Mouse (Mus musculus) forebrain, embryonic 14.5 days (tissue): Measurements from ENCODE around the gene Hspb11. TPM values are rescaled to one million over a fixed set of nuclear protein-coding genes. Genes with fewer than 3 reads are reported as not detected.
A peak's percentile ranks its signal among the peaks of the same experiment; 100 is the strongest.

Experiments
- ATAC-seq: fragments of 200-750 bp; cut with Nextera tagmentation; 2 replicates; pipeline ENCODE4 v1.8.0; 2017; ENCODE audit warnings: mild to moderate bottlenecking, moderate library complexity
- DNase-seq: peaks from one replicate; pipeline ENCODE4 v3.0.0-alpha.2; 2015; ENCODE audit warnings: low spot score
- H3K27ac ChIP-seq: fragments of 300-500 bp; sonication (generic); 2 replicates; pipeline ENCODE4 v1.5.1; 2014; ENCODE audit warnings: low read depth, mild to moderate bottlenecking, control low read depth, low read length, moderate library complexity
- H3K27me3 ChIP-seq: fragments of 300-500 bp; sonication (generic); replicated peaks from 2 replicates; pipeline ENCODE4 v1.6.1; 2014; ENCODE audit warnings: low read length, control low read depth, mixed read lengths; ENCODE audit not compliant: control insufficient read depth, insufficient read depth
- H3K36me3 ChIP-seq: fragments of 300-500 bp; sonication (generic); 2 replicates; pipeline ENCODE4 v1.6.1; 2014; ENCODE audit warnings: low read length, control low read depth; ENCODE audit not compliant: control insufficient read depth, insufficient read depth
- H3K4me1 ChIP-seq: fragments of 300-500 bp; sonication (generic); 2 replicates; pipeline ENCODE4 v1.6.1; 2014; ENCODE audit warnings: antibody characterized with exemption, low read length, control low read depth; ENCODE audit not compliant: control insufficient read depth, insufficient read depth
- H3K4me2 ChIP-seq: fragments of 300-500 bp; sonication (generic); 2 replicates; pipeline ENCODE4 v1.6.1; 2014; ENCODE audit warnings: mild to moderate bottlenecking, control low read depth, low read length
- H3K4me3 ChIP-seq: fragments of 300-500 bp; sonication (generic); 2 replicates; pipeline ENCODE4 v1.5.1; 2014; ENCODE audit warnings: low read depth, low read length, control low read depth
- H3K9ac ChIP-seq: fragments of 300-500 bp; sonication (generic); 2 replicates; pipeline ENCODE4 v1.6.1; 2014; ENCODE audit warnings: mild to moderate bottlenecking, low read length, control low read depth, moderate library complexity
- H3K9me3 ChIP-seq: fragments of 300-500 bp; sonication (generic); replicated peaks from 2 replicates; pipeline ENCODE4 v1.6.1; 2016; ENCODE audit warnings: low read length, control low read depth, mixed read lengths; ENCODE audit not compliant: control insufficient read depth
- WGBS: fragments of 180-500 bp; shearing (Covaris S2); extraction: QIAGEN DNeasy Blood & Tissue Kit; methylation state at CpG from one replicate; pipeline ENCODE4 v1.1.7; 2014; 5-methylcytosine and 5-hydroxymethylcytosine counted together
- polyA plus RNA-seq: library from polyadenylated mRNA; unstranded; fragments of >200 nt; fragmentation: Nextera tagmentation; extraction: Ambion mirVana; gene quantifications from 2 replicates; pipeline ENCODE4 v1.2.1, GENCODE M21; 2014

The Hspb11 gene
- polyA plus RNA-seq, 1 experiment from 2014 or later = 40.8 TPM

GRCm38 (mm10) chr4:107313690-107314478, 60.5 kb downstream of the Hspb11 start, which contains the start of gene Yipf1:
Gene Yipf1 (plus strand): TSS chr4:107314363.
- ATAC-seq = peak; percentile 97
- Histone ChIP-seq H3K4me1 (peaks cover 6% of the 10 kb centered on the region; the same call in 1 of the 2 replicates), H3K4me2 (peak within 1 kb of the TSS; percentile 63), H3K9me3 (no peaks in the 10 kb centered on the region), H3K27ac (no peak within 1 kb of the TSS), H3K4me3 (peak within 1 kb of the TSS; percentile 54), H3K36me3 (peaks cover 14% of the 10 kb centered on the region), H3K9ac (peak within 1 kb of the TSS; percentile 62), H3K27me3 (no peaks in the 10 kb centered on the region)
- peak; percentile 95 for DNase-seq
- under 1% methylated on average over 29 of the region's 29 CpGs for WGBS

DNA sequence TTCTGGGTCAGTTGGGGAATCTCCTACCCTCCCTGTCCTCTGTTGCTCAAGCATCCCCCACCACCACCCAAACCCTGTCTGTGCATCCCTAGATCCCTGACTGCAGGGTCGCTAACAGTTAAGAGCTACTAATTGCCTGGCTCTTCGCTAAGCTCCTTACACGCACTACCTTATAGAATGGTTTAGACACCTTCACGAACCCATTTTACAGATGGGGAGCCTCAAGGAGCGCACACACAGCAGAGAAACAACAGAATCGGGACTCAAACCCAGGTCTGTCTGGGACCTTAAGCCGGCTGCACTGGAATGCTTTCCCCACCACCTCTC, 61.0 kb downstream of the Hspb11 start:
- H3K4me1 ChIP-seq = peaks cover 6% of the 10 kb centered on the region; the same call in 1 of the 2 replicates
- peak overlapping the region; percentile 63 for H3K4me2 ChIP-seq
- WGBS = 11% methylated on average over 7 of the region's 7 CpGs
- H3K27ac ChIP-seq = no peak overlapping the region
- H3K9ac ChIP-seq = peak overlapping the region; percentile 62
- no peak for DNase-seq
- H3K4me3 ChIP-seq = peak overlapping the region; percentile 54
- peaks cover 20% of the 10 kb centered on the region for H3K36me3 ChIP-seq
- no peaks in the 10 kb centered on the region for H3K27me3 ChIP-seq
- no peak; the same call in 1 of the 2 replicates for ATAC-seq
- no peaks in the 10 kb centered on the region for H3K9me3 ChIP-seq

DNA sequence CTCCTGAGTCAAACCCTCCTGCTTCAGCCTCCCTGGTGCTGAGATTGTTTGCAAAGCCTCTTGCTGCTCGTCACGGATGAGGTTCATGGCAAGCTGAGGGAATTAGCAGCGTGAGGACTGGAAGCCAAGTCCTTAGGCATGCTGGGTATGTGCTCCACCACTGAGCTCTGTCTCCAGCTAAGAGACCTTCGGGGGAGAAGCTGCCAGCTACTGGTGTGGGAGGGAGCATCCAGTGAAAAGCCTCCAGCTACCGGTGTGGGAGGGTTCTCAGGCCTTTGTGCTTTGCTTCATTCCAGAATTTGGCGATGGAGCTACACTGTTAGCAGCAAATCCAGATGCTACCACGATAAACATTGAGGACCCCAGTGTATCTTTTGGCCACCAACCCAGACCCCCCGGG, 65.3 kb downstream of the Hspb11 start:
- no peaks in the 10 kb centered on the region for H3K27me3 ChIP-seq
- no peak for DNase-seq
- ATAC-seq = no peak
- no peak overlapping the region for H3K9ac ChIP-seq
- H3K4me2 ChIP-seq = no peak overlapping the region
- H3K36me3 ChIP-seq = peaks cover 45% of the 10 kb centered on the region
- H3K9me3 ChIP-seq = no peaks in the 10 kb centered on the region
- H3K4me3 ChIP-seq = no peak overlapping the region
- WGBS = 79% methylated on average over 8 of the region's 8 CpGs
- peaks cover 6% of the 10 kb centered on the region; the same call in 1 of the 2 replicates for H3K4me1 ChIP-seq
- no peak overlapping the region for H3K27ac ChIP-seq

GRCm38 (mm10) chr4:107321041-107321440, 67.6 kb downstream of the Hspb11 start:
- Histone ChIP-seq H3K9ac (no peak overlapping the region), H3K4me2 (no peak overlapping the region), H3K9me3 (no peaks in the 10 kb centered on the region), H3K27me3 (no peaks in the 10 kb centered on the region), H3K36me3 (peaks cover 54% of the 10 kb centered on the region), H3K4me1 (no peaks in the 10 kb centered on the region), H3K27ac (no peak overlapping the region), H3K4me3 (no peak overlapping the region)
- DNase-seq (no peak), ATAC-seq (no peak)
- 81% methylated on average over 2 of the region's 2 CpGs for WGBS

DNA sequence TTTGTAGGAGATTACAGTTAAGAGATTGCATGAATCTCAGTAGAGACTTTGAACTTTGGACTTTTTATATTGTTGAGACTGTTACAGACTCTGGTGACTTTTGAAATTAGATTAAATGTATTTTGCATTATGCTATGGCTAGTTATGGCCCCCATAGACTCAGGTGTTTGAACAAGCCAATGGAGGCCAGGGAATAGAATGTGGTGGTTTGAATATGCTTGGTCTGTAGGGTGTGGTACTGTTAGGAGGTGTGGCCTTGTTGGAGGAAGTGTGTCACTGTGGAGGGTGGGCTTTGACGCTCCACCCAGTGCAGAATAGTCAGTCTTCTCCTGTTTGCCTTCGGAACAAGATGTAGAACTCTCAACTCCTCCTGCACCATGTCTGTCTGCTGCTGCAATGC, 69.7 kb downstream of the Hspb11 start:
- Histone ChIP-seq H3K4me3 (no peak overlapping the region), H3K9ac (no peak overlapping the region), H3K9me3 (no peaks in the 10 kb centered on the region), H3K36me3 (peaks cover 44% of the 10 kb centered on the region), H3K4me1 (no peaks in the 10 kb centered on the region), H3K27ac (no peak overlapping the region), H3K4me2 (no peak overlapping the region), H3K27me3 (no peaks in the 10 kb centered on the region)
- 95% methylated on average over 2 of the region's 2 CpGs for WGBS
- ATAC-seq (no peak), DNase-seq (no peak)

DNA sequence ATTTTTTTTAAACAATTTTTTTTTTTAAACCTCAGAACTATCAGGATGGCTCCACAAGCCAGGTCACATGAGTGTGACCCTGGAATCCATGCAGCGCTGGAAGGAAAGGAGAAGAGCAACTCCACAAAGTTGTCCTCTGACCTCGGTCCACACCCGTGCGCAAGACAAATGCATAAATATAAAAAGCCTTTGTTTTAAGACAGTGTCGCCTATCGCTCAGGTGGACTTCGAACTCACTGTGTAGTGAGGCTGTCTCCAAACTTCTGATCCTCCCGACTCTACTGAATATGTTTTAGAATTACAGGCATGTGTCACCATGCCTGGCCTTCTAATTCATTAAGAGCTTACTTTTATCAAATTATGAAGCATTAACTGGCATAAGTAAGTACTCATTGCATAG, 75.1 kb downstream of the Hspb11 start:
- 95% methylated on average over 8 of the region's 8 CpGs for WGBS

More for the DNA sequence above, 75.1 kb downstream of the Hspb11 start:
- Histone ChIP-seq H3K9me3 (no peaks in the 10 kb centered on the region), H3K4me3 (no peak overlapping the region), H3K4me2 (no peak overlapping the region), H3K36me3 (peaks cover 13% of the 10 kb centered on the region), H3K9ac (no peak overlapping the region), H3K27ac (no peak overlapping the region), H3K4me1 (no peaks in the 10 kb centered on the region), H3K27me3 (no peaks in the 10 kb centered on the region)
- ATAC-seq = no peak
- no peak for DNase-seq

Other genes starting within 250 kb of the Hspb11 start
- 94.0 and 95.6 TPM in 2 replicates for gene Mrpl37, start 186.7 kb upstream of the Hspb11 start, polyA plus RNA-seq
- gene Cyb5rl, start 186.6 kb upstream of the Hspb11 start, polyA plus RNA-seq = 3.6 and 4.1 TPM in 2 replicates
- not detected in 2 replicates for gene Cdcp2, start 156.7 kb upstream of the Hspb11 start, polyA plus RNA-seq
- gene Tmem59, start 75.2 kb upstream of the Hspb11 start, polyA plus RNA-seq = 385 and 418 TPM in 2 replicates
- gene Tceanc2, start 74.5 kb upstream of the Hspb11 start, polyA plus RNA-seq = 28.0 and 29.3 TPM in 2 replicates
- not detected in 2 replicates for gene Ldlrad1, start 44.4 kb upstream of the Hspb11 start, polyA plus RNA-seq
- 60.0 and 60.9 TPM in 2 replicates for gene Lrrc42, start 61 bp upstream of the Hspb11 start, polyA plus RNA-seq
- not detected in 2 replicates for gene Dio1, start 53.6 kb downstream of the Hspb11 start, polyA plus RNA-seq
- gene Yipf1, start 60.8 kb downstream of the Hspb11 start, polyA plus RNA-seq = 57.9 and 66.4 TPM in 2 replicates
- gene Ndc1, start 114.2 kb downstream of the Hspb11 start, polyA plus RNA-seq = 23.9 and 25.0 TPM in 2 replicates
- 0.27 and 0.40 TPM in 2 replicates for gene Glis1, start 181.0 kb downstream of the Hspb11 start, polyA plus RNA-seq